Mouse (Mus musculus) embryonic fibroblast, embryonic 13.5 days (primary cell): Measurements from ENCODE around the gene Slc25a12. TPM values are rescaled to one million over a fixed set of nuclear protein-coding genes. Genes with fewer than 3 reads are reported as not detected.
A peak's percentile ranks its signal among the peaks of the same experiment; 100 is the strongest.
"Not testable (repeated sequence)": the region's sequence is repeated elsewhere in the genome, so short reads cannot be mapped to it uniquely, and the experiment has no call there.

Experiments used
- H3K27ac ChIP-seq: 2 replicates; pipeline ENCODE4 v1.5.1; 2012; ENCODE audit warnings: low read length, control low read depth, inconsistent platforms; ENCODE audit not compliant: insufficient read depth
- H3K4me1 ChIP-seq: 2 replicates; pipeline ENCODE4 v1.6.1; 2011; ENCODE audit warnings: low read length; ENCODE audit not compliant: control insufficient read depth, insufficient read depth
- H3K4me3 ChIP-seq: 2 replicates; pipeline ENCODE4 v1.5.1; 2011; ENCODE audit warnings: mild to moderate bottlenecking, control low read depth, low read length; ENCODE audit not compliant: insufficient read depth
- CTCF ChIP-seq: IDR thresholded peaks from 2 replicates; pipeline ENCODE4 v1.5.1; 2011; ENCODE audit warnings: mild to moderate bottlenecking, control low read depth, low read length, moderate library complexity, borderline replicate concordance; ENCODE audit not compliant: insufficient read depth
- POLR2A ChIP-seq: IDR thresholded peaks from 2 replicates; pipeline ENCODE4 v1.6.1; 2011; ENCODE audit warnings: low read depth, mild to moderate bottlenecking, control low read depth, low read length, moderate library complexity
- polyA plus RNA-seq: library from polyadenylated mRNA; stranded (reverse); fragments of >200 nt; gene quantifications from 2 replicates; pipeline ENCODE4 v1.2.4, GENCODE M21; 2011; ENCODE audit warnings: low read depth; ENCODE audit not compliant: missing spikeins, insufficient read length

Gene Slc25a12
- polyA plus RNA-seq, 1 experiment: 51.2 TPM

- H3K4me3 ChIP-seq: no peak overlapping the region
- H3K27ac ChIP-seq: no peak overlapping the region
- TF ChIP-seq POLR2A (no peak), CTCF (no peak)
- 0 out of 2 replicates have a peak, but pooled peaks cover 3% of the 10 kb centered on the region for H3K4me1 ChIP-seq
Measured at GRCm38 (mm10) chr2:71374275-71375155, 7.0 kb upstream of the Slc25a12 start.

DNA sequence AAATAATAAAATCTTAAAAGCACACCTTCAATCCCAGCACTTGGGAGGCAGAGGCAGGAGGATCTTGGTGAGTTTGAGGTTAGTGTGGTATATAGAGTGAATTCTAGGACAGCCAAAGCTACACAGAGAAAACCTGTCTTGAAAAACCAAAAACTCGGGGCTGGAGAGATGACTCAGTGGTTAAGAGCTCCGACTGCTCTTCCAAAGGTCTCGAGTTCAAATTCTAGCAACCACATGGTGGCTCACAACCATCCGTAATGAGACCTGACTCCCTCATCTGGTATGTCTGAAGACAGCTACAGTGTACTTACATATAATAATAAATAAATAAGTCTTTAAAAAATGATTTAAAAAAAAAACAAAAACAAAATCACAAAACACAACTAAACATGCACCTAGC lies 4.7 kb upstream of the Slc25a12 start:
- not testable (repeated sequence) for H3K4me3 ChIP-seq, H3K4me1 ChIP-seq

DNA sequence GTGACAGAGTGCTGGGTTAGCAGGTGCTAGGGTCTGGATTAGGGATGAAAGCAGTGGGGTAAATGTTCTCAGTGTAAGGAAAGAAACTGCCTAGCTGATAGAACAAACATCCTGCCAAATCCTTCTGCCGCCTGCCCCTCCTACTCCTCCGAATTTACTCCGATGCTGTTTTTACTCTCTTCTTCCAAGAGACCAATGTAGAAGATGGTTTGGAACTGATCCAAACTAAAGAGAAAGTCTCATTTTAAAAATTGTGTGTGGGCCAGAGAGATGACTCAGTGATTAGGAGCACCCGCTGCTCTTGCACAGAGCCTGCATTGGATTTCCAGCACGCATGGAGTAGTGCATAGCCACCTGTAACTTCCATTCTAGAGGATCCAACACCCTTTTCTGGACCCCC lies 4.2 kb upstream of the Slc25a12 start:
- Histone ChIP-seq H3K27ac (no peak overlapping the region), H3K4me1 (0 out of 2 replicates have a peak, but pooled peaks cover 5% of the 10 kb centered on the region), H3K4me3 (no peak overlapping the region)
- no peak for TF ChIP-seq CTCF
- no peak for TF ChIP-seq POLR2A

More for the DNA sequence above, 4.7 kb upstream of the Slc25a12 start:
- H3K27ac ChIP-seq: not testable (repeated sequence)

DNA sequence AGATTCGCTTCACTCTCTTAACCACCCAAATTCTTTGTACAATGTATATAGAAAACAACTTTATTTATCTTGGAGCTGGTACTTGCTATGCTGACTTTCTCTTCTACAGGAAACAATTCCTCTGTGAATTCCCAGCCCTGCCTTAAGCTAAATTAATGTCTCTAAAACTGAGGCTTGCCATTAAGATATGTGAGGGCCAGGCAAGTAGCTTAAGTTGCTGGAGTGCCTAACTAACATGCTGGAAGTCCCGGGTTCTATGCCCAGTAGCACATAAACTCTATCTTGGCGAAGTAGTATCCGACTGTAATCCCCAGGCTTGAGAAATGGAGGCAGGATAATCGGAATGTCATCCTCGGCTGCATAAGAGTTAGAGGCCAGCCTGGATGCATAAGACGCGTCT lies 537 bp upstream of the Slc25a12 start:
- TF ChIP-seq CTCF (no peak), POLR2A (no peak)
- no peak overlapping the region; the same call in 1 of the 2 replicates for H3K4me3 ChIP-seq
- no peak overlapping the region for H3K27ac ChIP-seq
- H3K4me1 ChIP-seq: 0 out of 2 replicates have a peak, but pooled peaks cover 5% of the 10 kb centered on the region

GRCm38 (mm10) chr2:71366618-71367124 lies 878 bp downstream of the Slc25a12 start:
- Histone ChIP-seq H3K4me1 (0 out of 2 replicates have a peak, but pooled peaks cover 5% of the 10 kb centered on the region), H3K4me3 (peak overlapping the region; percentile 77), H3K27ac (no peak overlapping the region)
- TF ChIP-seq CTCF (no peak), POLR2A (no peak)

DNA sequence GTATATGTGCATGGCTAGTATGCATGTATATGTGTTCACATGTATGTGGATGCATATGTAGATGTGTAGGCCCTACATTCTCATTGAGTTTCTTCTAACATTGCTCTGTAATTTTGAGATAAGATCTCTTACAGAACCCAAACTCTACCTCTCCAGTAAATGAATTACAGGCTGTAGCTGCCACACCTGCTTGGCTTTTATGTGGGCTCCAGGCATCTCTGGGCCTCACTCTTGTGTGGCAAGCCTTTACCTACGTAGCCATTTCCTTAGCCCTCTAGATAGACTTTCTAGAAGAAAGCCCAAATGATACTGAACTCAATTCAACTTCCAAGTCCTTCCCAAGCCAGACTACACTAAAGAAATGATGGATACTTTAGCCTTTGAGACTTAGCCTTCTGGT lies 7.4 kb downstream of the Slc25a12 start:
- Histone ChIP-seq H3K27ac (no peak overlapping the region), H3K4me1 (no peaks in the 10 kb centered on the region), H3K4me3 (no peak overlapping the region)
- TF ChIP-seq CTCF: no peak
- no peak for TF ChIP-seq POLR2A

DNA sequence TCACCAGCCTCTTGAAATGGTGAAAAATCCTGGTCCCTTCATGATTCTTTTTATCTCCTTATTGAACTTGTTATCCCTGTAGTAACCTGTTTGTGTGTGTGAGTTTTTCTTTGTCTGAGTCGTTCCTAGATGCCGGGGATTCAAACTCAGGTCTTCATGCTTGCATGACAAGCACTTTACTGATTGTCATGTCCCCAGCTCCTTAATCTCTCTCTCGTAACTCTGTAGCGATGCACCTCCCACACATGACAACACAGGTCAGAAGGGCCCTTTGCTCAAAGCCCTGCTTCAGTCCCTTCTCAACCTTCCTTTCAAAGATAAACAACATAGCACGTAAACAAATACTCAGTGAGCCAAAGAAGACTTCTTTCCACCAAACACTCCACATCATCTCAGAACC lies 9.2 kb downstream of the Slc25a12 start:
- TF ChIP-seq POLR2A: no peak
- TF ChIP-seq CTCF: no peak
- H3K4me3 ChIP-seq: no peak overlapping the region

DNA sequence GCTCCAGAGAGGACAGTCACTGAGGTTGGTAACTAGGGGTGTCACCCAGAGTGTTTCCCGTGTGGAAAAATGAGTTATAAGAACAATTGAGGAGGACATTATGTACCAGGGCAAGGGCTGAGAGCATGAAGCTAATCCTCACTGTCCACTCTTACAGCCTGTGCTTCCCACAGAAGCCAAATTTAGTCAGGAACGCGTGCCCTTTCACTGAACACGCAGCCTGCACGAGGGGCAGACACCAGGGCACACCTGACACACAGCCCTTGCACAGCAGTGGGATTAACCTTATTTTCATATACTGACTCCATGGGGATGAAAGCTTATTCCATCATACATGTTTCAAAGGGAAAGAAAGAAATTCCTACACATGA lies 13.5 kb downstream of the Slc25a12 start:
- H3K4me3 ChIP-seq: no peak overlapping the region
- no peak overlapping the region for H3K27ac ChIP-seq
- TF ChIP-seq POLR2A (no peak), CTCF (no peak)
- H3K4me1 ChIP-seq: no peaks in the 10 kb centered on the region

More for the DNA sequence above, 9.2 kb downstream of the Slc25a12 start:
- no peak overlapping the region for H3K27ac ChIP-seq
- no peaks in the 10 kb centered on the region for H3K4me1 ChIP-seq

DNA sequence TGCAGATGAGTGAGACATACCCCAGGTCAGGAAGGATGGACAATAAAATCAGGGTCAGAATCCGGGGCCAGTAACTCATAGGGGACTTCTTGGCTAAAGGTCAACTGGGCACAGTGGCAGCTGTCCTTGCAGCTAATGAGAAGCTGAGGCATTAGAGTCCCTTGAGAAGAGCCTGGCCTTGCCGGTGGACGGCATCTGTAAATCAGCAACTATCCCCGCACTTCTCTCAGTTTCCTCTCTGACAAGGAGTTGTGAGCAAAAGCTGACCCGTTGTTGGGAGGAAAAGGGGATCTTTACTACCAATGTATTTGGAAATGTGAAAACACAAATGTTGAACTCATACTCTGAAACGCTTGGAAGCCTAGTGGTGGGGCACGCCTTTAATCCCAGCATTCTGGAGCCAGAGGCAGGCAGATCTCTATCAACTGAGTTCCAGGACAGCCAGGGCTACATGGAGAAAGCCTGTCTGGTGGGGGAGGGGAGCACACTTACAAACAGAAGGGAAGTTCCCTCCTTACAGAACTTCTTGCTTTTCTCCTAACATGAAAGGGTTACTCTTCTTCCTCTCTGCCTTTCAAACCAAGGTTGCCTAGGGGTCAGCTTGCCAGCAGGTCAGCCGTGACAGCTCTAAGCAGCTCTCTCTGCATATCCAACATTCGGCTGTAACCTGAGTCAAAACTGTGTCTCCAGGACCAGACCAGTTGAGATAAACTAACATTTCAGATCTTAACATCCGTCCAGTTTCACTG lies 14.1 kb downstream of the Slc25a12 start:
- no peak overlapping the region for H3K27ac ChIP-seq
- no peaks in the 10 kb centered on the region for H3K4me1 ChIP-seq
- TF ChIP-seq CTCF (no peak), POLR2A (no peak)
- H3K4me3 ChIP-seq: no peak overlapping the region

DNA sequence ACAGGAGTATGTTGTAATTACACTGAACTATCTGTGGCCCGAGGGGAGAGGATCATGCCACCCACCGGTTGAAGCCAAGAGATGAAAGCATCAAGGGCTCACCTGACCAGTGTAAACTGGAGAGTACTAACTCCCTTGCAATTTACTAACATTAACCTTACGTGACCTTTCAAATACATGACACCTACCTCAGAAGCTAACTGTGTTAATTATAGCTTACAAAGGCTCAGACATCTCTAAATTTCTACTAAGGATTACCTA lies 15.9 kb downstream of the Slc25a12 start:
- no peak overlapping the region for H3K27ac ChIP-seq
- H3K4me3 ChIP-seq: no peak overlapping the region
- TF ChIP-seq CTCF (no peak), POLR2A (no peak)
- H3K4me1 ChIP-seq: no peaks in the 10 kb centered on the region
